Mouse (Mus musculus) CH12.LX (cell line): ENCODE results near the gene Slc17a9. TPM values are rescaled to one million over a fixed set of nuclear protein-coding genes. Genes with fewer than 3 reads are reported as not detected.

ENCODE experiments used
- DNase-seq: peaks from one replicate; pipeline ENCODE4 v3.0.0-alpha.2; 2013; ENCODE audit errors: extremely low read depth
- H3K27ac ChIP-seq: 2 replicates; pipeline ENCODE4 v1.5.1; 2012; ENCODE audit warnings: low read depth, mild to moderate bottlenecking, control low read depth, moderate library complexity; ENCODE audit not compliant: insufficient read depth
- H3K27me3 ChIP-seq: replicated peaks from 2 replicates; pipeline ENCODE3; 2012; ENCODE audit warnings: inconsistent platforms
- H3K36me3 ChIP-seq, 2 experiments: replicated peaks in 1 of 2; 2 replicates each; pipeline versions ENCODE3 to v1.6.1; 2012; ENCODE audit warnings: inconsistent platforms in 1 of 2, low read length in 1 of 2, mild to moderate bottlenecking in 1 of 2, mixed read lengths in 1 of 2, moderate library complexity in 1 of 2; ENCODE audit not compliant: control insufficient read depth in 1 of 2, insufficient read depth in 1 of 2
- H3K4me1 ChIP-seq, 2 experiments: 2 replicates each; pipeline ENCODE4 v1.6.1; 2012; ENCODE audit warnings: inconsistent platforms in 1 of 2, moderate library complexity in 1 of 2; ENCODE audit not compliant: insufficient read depth in 2 of 2, control insufficient read depth in 1 of 2
- H3K4me2 ChIP-seq: 2 replicates; pipeline ENCODE4 v1.6.1; 2012; ENCODE audit warnings: low read depth, mild to moderate bottlenecking, control low read depth; ENCODE audit not compliant: poor library complexity, insufficient read depth, severe bottlenecking
- H3K4me3 ChIP-seq, 3 experiments: fragments of 150-350 bp in 1 of 3; sonication (generic) in 1 of 3; replicated peaks in 1 of 3; 2 replicates each; pipeline versions ENCODE3 to v1.5.1; 2011 to 2012; ENCODE audit warnings: low read depth in 2 of 3, low read length in 2 of 3, mild to moderate bottlenecking in 2 of 3, moderate library complexity in 2 of 3, control low read depth in 1 of 3, improper control_type of control experiment in 1 of 3, inconsistent platforms in 1 of 3, mixed read lengths in 1 of 3; ENCODE audit not compliant: poor library complexity in 1 of 3
- H3K79me2 ChIP-seq: replicated peaks from 2 replicates; pipeline ENCODE4 v1.6.1; 2012; ENCODE audit warnings: mild to moderate bottlenecking, moderate library complexity; ENCODE audit not compliant: control insufficient read depth, poor library complexity, insufficient read depth, severe bottlenecking; ENCODE audit errors: extremely low read depth
- H3K9ac ChIP-seq: 2 replicates; pipeline ENCODE4 v1.6.1; 2012; ENCODE audit warnings: low read depth, mild to moderate bottlenecking, control low read depth, moderate library complexity; ENCODE audit not compliant: insufficient read depth
- H3K9me3 ChIP-seq: replicated peaks from 2 replicates; pipeline ENCODE3; 2012; ENCODE audit warnings: low read length, inconsistent platforms, mixed read lengths
- BHLHE40 ChIP-seq: IDR thresholded peaks from 2 replicates; pipeline ENCODE4 v1.6.1; 2011; ENCODE audit warnings: mild to moderate bottlenecking, low read depth, low read length, improper control_type of control experiment
- CHD1 ChIP-seq: IDR thresholded peaks from 2 replicates; pipeline ENCODE4 v1.6.1; 2012; ENCODE audit warnings: low read depth, low read length, improper control_type of control experiment, inconsistent platforms
- CHD2 ChIP-seq: IDR thresholded peaks from 2 replicates; pipeline ENCODE4 v1.6.1; 2011; ENCODE audit warnings: low read length, improper control_type of control experiment
- CTCF ChIP-seq, 2 experiments: IDR thresholded peaks in 1 of 2; conservative IDR thresholded peaks in 1 of 2; 2 replicates each; pipeline ENCODE4 v1.5.1; 2011 to 2012; ENCODE audit warnings: low read depth in 2 of 2, low read length in 2 of 2, improper control_type of control experiment in 1 of 2, inconsistent platforms in 1 of 2, mild to moderate bottlenecking in 1 of 2, moderate library complexity in 1 of 2
- E2F4 ChIP-seq: IDR thresholded peaks from 2 replicates; pipeline ENCODE4 v1.6.1; 2011; ENCODE audit warnings: low read depth, low read length, improper control_type of control experiment; ENCODE audit not compliant: insufficient replicate concordance
- ELF1 ChIP-seq: IDR thresholded peaks from 2 replicates; pipeline ENCODE4 v1.6.1; 2014; ENCODE audit warnings: low read depth, mild to moderate bottlenecking, inconsistent platforms, low read length, improper control_type of control experiment
- ETS1 ChIP-seq: conservative IDR thresholded peaks from 2 replicates; pipeline ENCODE4 v1.6.1; 2012; ENCODE audit warnings: low read depth, mild to moderate bottlenecking, inconsistent platforms, low read length, improper control_type of control experiment, moderate library complexity
- GABPA ChIP-seq: IDR thresholded peaks from 2 replicates; pipeline ENCODE4 v1.6.1; 2012; ENCODE audit warnings: low read depth, low read length, improper control_type of control experiment, inconsistent platforms; ENCODE audit not compliant: insufficient replicate concordance
- IRF4 ChIP-seq: IDR thresholded peaks from 2 replicates; pipeline ENCODE4 v1.6.1; 2014; ENCODE audit warnings: low read depth, mild to moderate bottlenecking, inconsistent platforms, low read length, improper control_type of control experiment
- JUN ChIP-seq: IDR thresholded peaks from 2 replicates; pipeline ENCODE4 v1.6.1; 2011; ENCODE audit warnings: low read depth, mild to moderate bottlenecking, low read length, improper control_type of control experiment, moderate library complexity; ENCODE audit not compliant: insufficient read depth
- JUND ChIP-seq: conservative IDR thresholded peaks from 2 replicates; pipeline ENCODE4 v1.6.1; 2011; ENCODE audit warnings: low read depth, low read length, improper control_type of control experiment
- NELFE ChIP-seq: IDR thresholded peaks from 2 replicates; pipeline ENCODE4 v1.6.1; 2011; ENCODE audit warnings: low read depth, low read length, improper control_type of control experiment
- NRF1 ChIP-seq: IDR thresholded peaks from 2 replicates; pipeline ENCODE4 v1.6.1; 2014; ENCODE audit warnings: low read depth, mild to moderate bottlenecking, inconsistent platforms, low read length, improper control_type of control experiment, moderate library complexity
- PAX5 ChIP-seq: IDR thresholded peaks from 2 replicates; pipeline ENCODE4 v1.6.1; 2012; ENCODE audit warnings: low read length, inconsistent platforms, mixed read lengths
- POLR2AphosphoS2 ChIP-seq: IDR thresholded peaks from 2 replicates; pipeline ENCODE4 v1.6.1; 2011; ENCODE audit warnings: low read depth, low read length, improper control_type of control experiment
- RAD21 ChIP-seq: IDR thresholded peaks from 2 replicates; pipeline ENCODE4 v1.6.1; 2011; ENCODE audit warnings: low read depth, mild to moderate bottlenecking, low read length, improper control_type of control experiment, moderate library complexity
- TBP ChIP-seq: conservative IDR thresholded peaks from 2 replicates; pipeline ENCODE4 v1.6.1; 2011; ENCODE audit warnings: low read depth, low read length, improper control_type of control experiment
- USF1 ChIP-seq: IDR thresholded peaks from 2 replicates; pipeline ENCODE4 v1.6.1; 2014; ENCODE audit warnings: low read depth, mild to moderate bottlenecking, inconsistent platforms, low read length, improper control_type of control experiment
- dilution Hi-C: fragments of 300-500 bp; cut with MboI; formaldehyde crosslinking; loops from 2 replicates; pipeline ENCODE4 v1.14.3; 2020; ENCODE audit warnings: low sequenced_read_pairs; ENCODE audit not compliant: extremely low pct_unique_long_range_greater_than_20kb, extremely low pct_ligation_motif_present
- in situ Hi-C: fragments of 300-500 bp; cut with MboI; formaldehyde crosslinking; loops from 3 replicates; pipeline ENCODE4 v1.14.3; 2019; ENCODE audit warnings: low sequenced_read_pairs, low pct_ligation_motif_present, low pct_unique_long_range_greater_than_20kb, mixed read lengths
- polyA plus RNA-seq: library from polyadenylated mRNA; unstranded; fragments of >175 nt; gene quantifications from 2 replicates; pipeline ENCODE4 v1.2.1, GENCODE M21; 2012; ENCODE audit warnings: low read depth; ENCODE audit not compliant: insufficient read length
- total RNA-seq, 2 experiments: library from RNA; depleted of rRNA; stranded (reverse); fragments of 300-350 nt in 1 of 2; fragments of >200 nt in 1 of 2; gene quantifications; 2 replicates each; pipeline ENCODE4 v1.2.3; 2012 to 2014

Gene Slc17a9
- total and polyA plus RNA-seq, 3 experiments, result 7.2 to 23.7 (median 13.4) TPM

DNA sequence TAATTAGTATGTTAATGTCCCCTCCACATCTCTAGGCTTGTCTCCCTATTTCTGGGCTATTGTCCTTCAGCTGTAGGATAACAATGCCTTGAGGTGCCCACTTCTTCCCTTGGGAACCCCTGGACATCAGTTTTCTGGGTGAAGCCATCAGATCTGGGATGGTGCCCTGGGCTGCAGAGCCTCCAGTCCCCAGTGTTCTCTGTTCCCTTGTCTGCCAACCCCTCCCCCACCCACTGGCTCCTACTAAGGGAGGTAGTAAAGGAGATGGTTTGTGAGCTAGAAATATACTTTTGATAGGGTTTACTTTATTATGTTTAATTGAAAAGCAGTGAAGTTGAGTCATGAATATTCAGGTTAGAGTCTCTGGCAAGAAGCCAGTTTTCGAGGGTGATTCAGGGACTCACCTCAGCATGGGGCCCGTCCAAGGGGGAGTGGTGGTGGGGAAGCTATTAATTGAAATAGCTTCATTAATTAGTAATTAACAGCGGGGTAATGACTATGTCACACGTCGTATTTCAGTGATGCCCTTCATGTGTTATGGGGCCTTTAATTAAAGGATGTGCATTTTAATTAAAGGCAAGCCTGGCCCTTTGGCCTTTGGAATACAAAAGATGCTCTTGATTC lies 21.6 kb downstream of the Slc17a9 start:
- Histone ChIP-seq H3K9ac (no peak overlapping the region), H3K36me3 (peaks cover 0 to 7% of the 10 kb centered on the region in 2 experiments), H3K27ac (no peak overlapping the region), H3K27me3 (peaks cover 35% of the 10 kb centered on the region), H3K4me3 (no peak overlapping the region), H3K79me2 (no peaks in the 10 kb centered on the region), H3K4me2 (no peak overlapping the region), H3K4me1 (peaks cover 0 to 2% of the 10 kb centered on the region in 2 experiments; a peak in 1 of 4 replicates), H3K9me3 (no peaks in the 10 kb centered on the region)
- no peak for TF ChIP-seq CHD2
- no peak for TF ChIP-seq NRF1
- TF ChIP-seq JUND, result no peak
- TF ChIP-seq RAD21, result no peak
- TF ChIP-seq CHD1, result no peak
- TF ChIP-seq ETS1, result no peak
- no peak for TF ChIP-seq JUN
- dilution Hi-C loops, result no loop called here
- no peak for DNase-seq
- in situ Hi-C loops, result no loop called here

- no peaks in the 10 kb centered on the region for H3K36me3 ChIP-seq
- H3K9me3 ChIP-seq, result no peaks in the 10 kb centered on the region
- peaks cover 52% of the 10 kb centered on the region for H3K27me3 ChIP-seq
- no peak overlapping the region for H3K27ac ChIP-seq
- dilution Hi-C loops, result no loop called here
- DNase-seq, result no peak
- H3K4me3 ChIP-seq, result no peak overlapping the region
- H3K4me1 ChIP-seq, result peaks cover 0 to 2% of the 10 kb centered on the region in 2 experiments; a peak in 1 of 4 replicates
- in situ Hi-C loops, result no loop called here
- H3K79me2 ChIP-seq, result no peaks in the 10 kb centered on the region
- TF ChIP-seq POLR2AphosphoS2, result no peak
- TF ChIP-seq CHD2, result no peak
- TF ChIP-seq GABPA, result no peak
- no peak for TF ChIP-seq NELFE
- TF ChIP-seq E2F4, result no peak
- no peak for TF ChIP-seq TBP
- TF ChIP-seq JUND, result no peak
- TF ChIP-seq ETS1, result no peak
- no peak for TF ChIP-seq ELF1
- no peak for TF ChIP-seq PAX5
- no peak for TF ChIP-seq CTCF (conservative IDR thresholded peaks at IDR 0.05 in 1 of 2, IDR thresholded peaks at IDR 0.05 in 1 of 2; ENCODE audit: low read depth in 2 of 2, low read length in 2 of 2)
- TF ChIP-seq NRF1, result no peak
- TF ChIP-seq BHLHE40, result no peak
- TF ChIP-seq USF1, result no peak
- TF ChIP-seq IRF4, result no peak
- H3K4me2 ChIP-seq, result no peak overlapping the region
- H3K9ac ChIP-seq, result no peak overlapping the region
Observed at GRCm38 (mm10) chr2:180748904-180749303, 23.8 kb downstream of the Slc17a9 start.
